Mouse (Mus musculus) cerebellum, adult 18-20 months (tissue): Measurements from ENCODE around the gene Dnah2.
A peak's percentile ranks its signal among the peaks of the same experiment; 100 is the strongest.

Source experiments
- DNase-seq, 2 experiments: peaks; one replicate each; pipeline ENCODE4 v3.0.0; 2021

Gene Dnah2

GRCm38 (mm10) chr11:69459883-69460282 lies 89.0 kb downstream of the Dnah2 start:
- no peak for DNase-seq

GRCm38 (mm10) chr11:69457006-69457579 lies 91.8 kb downstream of the Dnah2 start:
- no peak for DNase-seq

GRCm38 (mm10) chr11:69452114-69452867 lies 96.6 kb downstream of the Dnah2 start:
- no peak for DNase-seq

GRCm38 (mm10) chr11:69447299-69447698 lies 101.6 kb downstream of the Dnah2 start:
- no peak for DNase-seq

- no peak for DNase-seq
Measured at GRCm38 (mm10) chr11:69443328-69443727, 105.6 kb downstream of the Dnah2 start.

- no peak for DNase-seq
Measured at GRCm38 (mm10) chr11:69437291-69437690, 111.6 kb downstream of the Dnah2 start.

- DNase-seq, result no peak
Measured at GRCm38 (mm10) chr11:69433189-69433588, 115.7 kb downstream of the Dnah2 start.

- DNase-seq, result no peak
Measured at GRCm38 (mm10) chr11:69432640-69432982, 116.3 kb downstream of the Dnah2 start.

- peak; percentile 83 to 89 for DNase-seq
Measured at GRCm38 (mm10) chr11:69431829-69432639, 116.9 kb downstream of the Dnah2 start.

- DNase-seq, result no peak
Measured at GRCm38 (mm10) chr11:69430631-69431030, 118.3 kb downstream of the Dnah2 start.

GRCm38 (mm10) chr11:69429313-69429712 lies 119.6 kb downstream of the Dnah2 start:
- peak in 1 of 2 experiments; percentile 15 for DNase-seq

GRCm38 (mm10) chr11:69428751-69429150 lies 120.2 kb downstream of the Dnah2 start:
- peak in 1 of 2 experiments; percentile 21 for DNase-seq

- no peak for DNase-seq
Measured at GRCm38 (mm10) chr11:69426246-69426645, 122.7 kb downstream of the Dnah2 start.

- no peak for DNase-seq
Measured at GRCm38 (mm10) chr11:69423885-69424284, 125.0 kb downstream of the Dnah2 start.

GRCm38 (mm10) chr11:69422842-69423241 lies 126.1 kb downstream of the Dnah2 start:
- no peak for DNase-seq

GRCm38 (mm10) chr11:69421131-69421977 lies 127.6 kb downstream of the Dnah2 start:
- DNase-seq, result no peak

GRCm38 (mm10) chr11:69420554-69421000 lies 128.3 kb downstream of the Dnah2 start:
- DNase-seq, result no peak

- peak in 1 of 2 experiments; percentile 51 for DNase-seq
Measured at GRCm38 (mm10) chr11:69419813-69420553, 128.9 kb downstream of the Dnah2 start.

GRCm38 (mm10) chr11:69419443-69419812 lies 129.5 kb downstream of the Dnah2 start:
- peak in 1 of 2 experiments; percentile 49 for DNase-seq

- peak; percentile 89 to 97 for DNase-seq
Measured at GRCm38 (mm10) chr11:69418481-69419442, 130.1 kb downstream of the Dnah2 start.
